Mouse (Mus musculus): ENCODE measurements around the gene Slc29a3. TPM values are rescaled to one million over a fixed set of nuclear protein-coding genes. Genes with fewer than 3 reads are reported as not detected.
"Not testable (repeated sequence)": the region's sequence is repeated elsewhere in the genome, so short reads cannot be mapped to it uniquely, and the experiment has no call there.

Slc29a3 gene
- total and polyA plus RNA-seq, 3 experiments, result 26.7 to 49.2 (median 37.9) TPM

- DNase-seq, result no peak
Measured at GRCm38 (mm10) chr10:60767400-60767799, 14.8 kb upstream of the Slc29a3 start.

GRCm38 (mm10) chr10:60762126-60762525 lies 9.5 kb upstream of the Slc29a3 start:
- no peak for DNase-seq

GRCm38 (mm10) chr10:60760377-60760776 lies 7.8 kb upstream of the Slc29a3 start:
- peak; percentile 90 for DNase-seq

- peak; percentile 56 for DNase-seq
Measured at GRCm38 (mm10) chr10:60756992-60757391, 4.4 kb upstream of the Slc29a3 start.

- no peak for DNase-seq
Measured at GRCm38 (mm10) chr10:60756146-60756545, 3.6 kb upstream of the Slc29a3 start.

- no peak for DNase-seq
Measured at GRCm38 (mm10) chr10:60753941-60754340, 1.3 kb upstream of the Slc29a3 start.

GRCm38 (mm10) chr10:60753261-60753660 lies 667 bp upstream of the Slc29a3 start:
- no peak for DNase-seq

- DNase-seq, result no peak
Measured at GRCm38 (mm10) chr10:60747667-60748212, 4.9 kb downstream of the Slc29a3 start.

GRCm38 (mm10) chr10:60746512-60746911 lies 6.1 kb downstream of the Slc29a3 start:
- DNase-seq, result no peak

- no peak for DNase-seq
Measured at GRCm38 (mm10) chr10:60744543-60745290, 7.9 kb downstream of the Slc29a3 start.

- DNase-seq, result no peak
Measured at GRCm38 (mm10) chr10:60743681-60744080, 8.9 kb downstream of the Slc29a3 start.

GRCm38 (mm10) chr10:60742942-60743341 lies 9.7 kb downstream of the Slc29a3 start:
- peak; percentile 53 for DNase-seq

- not testable (repeated sequence) for DNase-seq
Measured at GRCm38 (mm10) chr10:60742296-60742695, 10.3 kb downstream of the Slc29a3 start.

- DNase-seq, result no peak
Measured at GRCm38 (mm10) chr10:60741435-60741834, 11.2 kb downstream of the Slc29a3 start.

GRCm38 (mm10) chr10:60739619-60740363 lies 12.8 kb downstream of the Slc29a3 start:
- DNase-seq, result no peak

GRCm38 (mm10) chr10:60737886-60738640 lies 14.5 kb downstream of the Slc29a3 start:
- peak; percentile 36 for DNase-seq

GRCm38 (mm10) chr10:60737169-60737728 lies 15.3 kb downstream of the Slc29a3 start:
- DNase-seq, result peak; percentile 82

GRCm38 (mm10) chr10:60735737-60736136 lies 16.9 kb downstream of the Slc29a3 start:
- DNase-seq, result no peak

GRCm38 (mm10) chr10:60733471-60733870 lies 19.1 kb downstream of the Slc29a3 start:
- DNase-seq, result peak; percentile 37

GRCm38 (mm10) chr10:60732397-60732861 lies 20.2 kb downstream of the Slc29a3 start:
- peak; percentile 79 for DNase-seq

- no peak for DNase-seq
Measured at GRCm38 (mm10) chr10:60731742-60732141, 20.9 kb downstream of the Slc29a3 start.

- DNase-seq, result no peak
Measured at GRCm38 (mm10) chr10:60727301-60727700, 25.3 kb downstream of the Slc29a3 start.
